25 mouse cellular contexts compared by ENCODE assay signal in genomic region chr9:72746278-72746677, GRCm38 (mm10).
"Had no signal": no experiment of that assay in that cellular context is flagged by ENCODE, and none has a peak within 500 bp of the region (broad histone marks: within the 10 kb centered on the region; RNA-seq: fewer than 3 reads in every experiment).

No protein-coding gene starts in this region.

- H3K4me3 ChIP-seq: heart, adult 2 months; heart, embryonic 12.5 days; hindbrain, embryonic 10.5 days; hindbrain, embryonic 12.5 days; kidney, embryonic 15.5 days; left cerebral cortex, adult 2 months; limb, embryonic 10.5 days; limb, embryonic 12.5 days; liver, embryonic 13.5 days; liver, embryonic 15.5 days had no signal

- H3K27ac ChIP-seq: heart, adult 2 months; hindbrain, embryonic 10.5 days; hindbrain, embryonic 12.5 days; hindbrain, embryonic 14.5 days; kidney, embryonic 15.5 days; kidney, postnatal 0 days; left cerebral cortex, adult 2 months; limb, embryonic 10.5 days; limb, embryonic 12.5 days; liver, embryonic 13.5 days; liver, embryonic 15.5 days had no signal

- DNase-seq: gastrocnemius, postnatal 14 days; gastrocnemius, postnatal 36 days; heart, adult 2 months; heart, postnatal 10 days; heart, postnatal 4 days; kidney, adult 11 months; kidney, adult 2 months; kidney, adult 9 months; kidney, postnatal 25 days; kidney, postnatal 4 days; layer of hippocampus, adult 9-11 months; liver; liver, embryonic 13.5 days had no signal

- ATAC-seq: hindbrain, embryonic 16.5 days; intestine, embryonic 16.5 days had no signal
